Mouse (Mus musculus): Measurements from ENCODE around the gene Acvr1b.

Gene Acvr1b

GRCm38 (mm10) chr15:101251930-101252329 is 78.1 kb downstream of the Acvr1b start:
- in situ Hi-C loops (cut with MboI) = no loop called here

- in situ Hi-C loops (cut with MboI) = no loop called here
Measured at GRCm38 (mm10) chr15:101252614-101253013, 78.7 kb downstream of the Acvr1b start.

GRCm38 (mm10) chr15:101253563-101253885 is 79.7 kb downstream of the Acvr1b start:
- in situ Hi-C loops (cut with MboI) = no loop called here

DNA sequence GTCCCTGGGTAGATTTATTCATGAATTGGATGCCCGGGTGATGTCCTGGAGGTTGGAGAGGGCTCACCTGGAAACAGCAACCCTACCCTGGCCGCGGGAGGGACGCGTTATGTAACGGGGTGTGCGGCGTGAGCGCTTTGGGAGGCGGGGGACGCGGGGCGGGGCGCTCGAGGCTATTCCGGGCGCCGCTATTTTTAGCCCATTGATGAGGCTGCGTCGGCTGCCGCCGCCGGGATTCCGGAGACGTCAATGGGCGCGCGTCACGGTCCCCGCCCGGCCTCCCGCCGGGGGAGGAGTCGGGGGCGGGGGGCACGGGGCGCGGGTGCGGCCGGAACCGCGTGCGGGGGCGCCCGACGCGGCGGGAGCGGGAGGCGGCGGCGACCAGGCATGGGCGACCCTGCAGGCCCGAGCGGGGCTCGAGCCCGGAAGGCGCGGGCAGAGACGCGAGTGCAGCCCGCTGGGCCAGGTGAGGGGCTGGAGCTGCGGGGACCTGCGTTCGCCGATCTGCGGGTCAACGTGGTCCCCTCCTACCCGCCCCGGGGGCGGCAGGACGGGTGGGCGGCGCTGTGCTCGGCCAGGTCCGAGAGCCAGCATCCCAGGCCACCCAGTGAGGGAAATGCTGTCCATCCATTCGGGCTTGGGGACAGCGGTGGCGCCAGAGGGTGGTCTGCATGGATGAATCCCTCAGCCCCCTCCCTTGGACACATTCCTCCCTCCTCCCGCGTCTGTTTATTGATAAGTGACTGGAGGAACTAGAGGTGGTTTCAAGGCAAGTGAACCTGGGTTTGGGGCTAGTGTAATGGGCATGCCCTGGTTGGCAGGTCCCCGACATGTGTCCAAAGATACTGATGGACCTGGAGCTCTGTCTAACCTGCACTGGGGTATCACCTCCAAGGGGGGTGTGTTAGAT is 80.3 kb downstream of the Acvr1b start, which contains the start of gene Nr4a1:
Gene Nr4a1, plus strand, starts transcription at position 384 of the 910 bp plus-strand sequence.
- in situ Hi-C loops (cut with MboI) = no loop called here

- in situ Hi-C loops (cut with MboI) = no loop called here
Measured at GRCm38 (mm10) chr15:101255842-101256462, 82.1 kb downstream of the Acvr1b start.

- in situ Hi-C loops (cut with MboI) = no loop called here
Measured at GRCm38 (mm10) chr15:101256463-101257206, 82.8 kb downstream of the Acvr1b start.

DNA sequence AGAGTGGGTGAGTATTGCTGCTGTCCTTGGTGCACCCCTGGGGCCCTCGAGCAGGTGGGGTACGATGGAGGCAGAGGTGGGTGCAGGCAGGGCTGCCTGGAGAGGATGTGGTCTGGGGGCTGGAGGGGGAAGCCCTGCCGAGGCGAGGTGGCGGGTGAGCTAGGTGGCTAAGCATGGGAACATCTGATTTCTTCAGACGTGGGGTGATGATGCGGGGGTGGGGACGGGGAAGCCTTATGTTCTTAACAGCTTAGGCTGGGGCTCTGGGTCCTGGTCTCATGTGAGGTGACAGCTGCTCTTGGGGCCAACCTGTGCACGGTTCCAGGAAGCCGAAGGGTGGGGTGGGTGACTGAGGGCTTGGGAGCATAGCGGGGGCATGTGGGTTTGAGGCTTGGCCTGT is 84.6 kb downstream of the Acvr1b start:
- in situ Hi-C loops (cut with MboI) = no loop called here

DNA sequence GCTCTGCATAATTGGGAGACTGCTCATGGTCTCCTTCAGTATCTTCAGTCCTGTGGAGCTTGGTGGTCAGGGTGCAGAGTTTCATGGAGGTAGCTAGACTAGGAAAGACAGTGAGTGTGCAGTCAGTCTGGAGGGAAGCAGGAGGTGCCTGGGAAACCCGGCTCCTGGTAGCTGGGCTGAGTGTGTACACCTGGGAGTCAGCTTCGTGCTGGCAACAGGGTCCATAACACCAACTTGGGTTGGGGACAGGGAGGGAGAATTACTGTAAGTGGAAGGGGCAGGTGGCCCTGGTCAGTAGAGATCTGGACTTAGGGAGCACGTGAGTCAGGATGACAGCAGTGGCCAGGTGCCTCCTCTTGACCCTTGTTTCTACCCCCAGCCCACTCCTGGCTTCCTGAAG is 86.1 kb downstream of the Acvr1b start:
- in situ Hi-C loops (cut with MboI) = no loop called here

- in situ Hi-C loops (cut with MboI) = no loop called here
Measured at GRCm38 (mm10) chr15:101260387-101260786, 86.5 kb downstream of the Acvr1b start.

- in situ Hi-C loops (cut with MboI) = no loop called here
Measured at GRCm38 (mm10) chr15:101260874-101261622, 87.2 kb downstream of the Acvr1b start.

DNA sequence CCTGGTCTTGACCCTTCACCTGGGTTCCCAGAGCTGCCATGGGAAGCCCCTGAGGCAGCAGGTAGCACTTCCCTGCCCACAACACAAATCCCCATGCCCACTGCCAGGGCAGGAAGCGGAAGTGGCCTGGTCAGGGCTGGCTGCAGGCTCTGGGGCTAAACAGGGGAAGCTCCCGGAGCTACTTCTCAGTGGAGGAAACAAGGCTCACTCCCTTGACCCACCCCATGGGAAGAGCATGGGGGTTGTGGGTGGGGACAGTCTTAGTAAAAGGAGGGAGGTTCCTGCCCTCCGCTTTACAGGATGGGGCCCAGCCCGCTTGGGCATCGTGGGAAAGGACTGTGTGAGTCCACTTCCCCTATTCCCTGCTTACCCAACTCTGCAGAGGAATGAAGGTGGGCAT is 88.6 kb downstream of the Acvr1b start:
- in situ Hi-C loops (cut with MboI) = no loop called here
